Mouse (Mus musculus) B cell, adult 2 months (primary cell): Measurements from ENCODE around the gene Hjurp.

Experiments used
- DNase-seq, 2 experiments: peaks; one replicate each; pipeline ENCODE4 v3.0.0; 2022

The Hjurp gene

DNA sequence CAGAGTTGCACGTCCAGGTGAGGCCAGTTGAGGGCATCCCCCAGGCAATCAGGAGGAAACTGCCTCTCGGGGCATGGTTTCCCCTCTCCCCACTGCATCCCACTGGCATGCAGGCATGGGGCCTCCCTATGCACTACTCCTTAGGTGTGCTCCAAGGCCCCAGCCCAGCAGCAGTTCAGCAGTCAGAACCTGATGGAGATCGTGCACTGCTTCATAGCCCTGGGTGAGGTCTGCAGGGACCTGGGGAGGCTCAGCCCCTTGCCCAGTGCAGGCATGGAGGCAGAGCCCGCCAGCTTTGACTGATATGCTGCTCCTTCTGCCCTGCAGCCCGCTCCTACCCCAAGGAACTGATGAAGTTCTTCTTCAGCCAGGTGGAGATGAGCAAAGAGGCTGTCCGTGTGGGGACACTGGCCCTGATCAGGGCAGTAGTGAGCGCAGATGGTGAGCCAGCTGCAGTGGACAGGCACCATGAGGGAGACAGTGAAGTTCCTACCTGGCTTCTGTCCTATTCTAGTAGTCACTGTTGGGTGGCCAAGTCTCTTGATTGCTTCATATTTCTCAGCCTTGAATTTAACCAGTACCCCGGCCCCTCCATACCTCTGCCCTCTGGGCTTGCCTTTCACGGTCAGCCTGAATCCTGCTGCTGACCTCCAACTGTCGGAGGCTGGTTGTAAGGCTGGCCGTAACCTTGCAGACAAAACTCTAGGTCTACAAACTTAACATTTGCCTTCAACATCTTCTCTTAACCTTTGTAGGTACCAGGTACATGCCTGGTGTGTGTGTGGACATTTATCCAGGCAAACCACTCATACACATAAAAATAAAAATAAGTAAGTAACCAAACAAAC, 42.2 kb downstream of the Hjurp start:
- DNase-seq: no peak

DNA sequence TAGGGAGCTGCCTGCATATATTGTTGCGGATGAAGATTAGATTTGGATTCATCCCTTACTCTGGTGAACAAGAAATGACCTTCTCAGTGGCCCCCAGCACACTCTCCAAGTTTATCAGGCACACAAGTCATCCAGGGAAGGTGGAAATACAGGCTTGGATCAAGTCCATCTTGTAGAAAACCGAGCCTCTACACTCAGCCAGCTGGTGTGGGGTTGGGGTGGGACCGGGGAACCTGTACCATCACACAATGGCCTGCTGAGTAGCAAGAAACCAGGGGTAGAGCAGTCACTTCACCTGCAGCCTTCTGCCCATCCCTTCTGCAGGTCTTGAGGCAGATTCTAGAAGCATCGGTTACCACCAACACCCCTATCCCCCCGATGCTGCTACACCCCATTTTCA, 42.8 kb downstream of the Hjurp start:
- DNase-seq: no peak

DNA sequence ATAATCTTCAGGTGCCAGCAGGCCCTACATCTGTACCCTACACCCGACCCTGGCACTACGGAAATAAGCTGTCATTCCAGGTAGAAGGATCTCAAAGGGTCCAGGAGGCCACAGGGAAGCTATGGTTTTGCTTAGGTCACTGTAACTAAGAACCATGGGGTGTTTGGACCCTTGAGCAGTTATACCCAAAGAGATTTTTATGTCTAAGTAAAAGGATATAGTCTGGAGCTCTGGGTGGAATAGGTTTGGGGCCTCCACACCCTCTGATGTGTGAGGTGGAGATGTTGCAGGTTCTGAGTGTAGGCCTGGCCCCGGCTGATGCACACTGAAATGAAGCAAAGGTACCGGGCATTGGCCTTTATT, 43.2 kb downstream of the Hjurp start:
- DNase-seq: no peak

DNA sequence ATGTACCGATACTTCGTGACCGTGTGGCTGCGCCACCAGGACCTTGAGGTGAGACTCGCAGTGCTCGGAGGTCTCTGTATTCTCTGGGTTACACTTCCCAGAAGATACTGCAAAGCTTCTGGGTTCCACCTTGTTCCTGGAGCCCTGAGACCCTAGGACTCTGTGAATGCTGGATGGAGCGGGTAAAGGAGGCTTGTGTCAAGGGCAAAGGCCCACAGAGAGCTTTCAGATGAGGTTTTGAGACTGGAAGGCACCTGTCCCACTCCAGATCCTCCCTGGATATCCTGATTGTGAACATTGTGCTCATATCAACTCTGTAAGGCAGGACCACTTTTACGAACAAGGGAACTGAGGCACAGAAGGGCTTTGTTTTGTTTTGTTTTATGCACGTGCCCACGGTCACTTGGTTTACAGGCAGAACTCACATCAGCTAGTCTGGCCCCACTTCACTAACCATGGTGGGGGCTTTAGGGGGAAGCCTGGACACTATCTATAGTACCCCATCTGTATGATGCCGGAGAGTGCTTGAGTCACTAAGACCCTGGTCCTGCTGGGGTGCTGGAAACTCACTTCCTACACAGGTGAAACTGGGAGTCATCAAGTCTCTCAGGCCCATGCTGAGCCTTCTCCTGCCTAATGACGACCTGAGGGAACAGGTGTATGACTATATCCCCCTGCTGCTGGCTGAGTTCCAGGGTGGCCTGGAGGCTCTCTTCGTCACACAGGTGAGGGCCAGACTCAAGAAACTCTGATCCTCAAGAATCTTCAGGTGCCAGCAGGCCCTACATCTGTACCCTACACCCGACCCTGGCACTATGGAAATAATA, 43.8 kb downstream of the Hjurp start:
- DNase-seq: no peak

DNA sequence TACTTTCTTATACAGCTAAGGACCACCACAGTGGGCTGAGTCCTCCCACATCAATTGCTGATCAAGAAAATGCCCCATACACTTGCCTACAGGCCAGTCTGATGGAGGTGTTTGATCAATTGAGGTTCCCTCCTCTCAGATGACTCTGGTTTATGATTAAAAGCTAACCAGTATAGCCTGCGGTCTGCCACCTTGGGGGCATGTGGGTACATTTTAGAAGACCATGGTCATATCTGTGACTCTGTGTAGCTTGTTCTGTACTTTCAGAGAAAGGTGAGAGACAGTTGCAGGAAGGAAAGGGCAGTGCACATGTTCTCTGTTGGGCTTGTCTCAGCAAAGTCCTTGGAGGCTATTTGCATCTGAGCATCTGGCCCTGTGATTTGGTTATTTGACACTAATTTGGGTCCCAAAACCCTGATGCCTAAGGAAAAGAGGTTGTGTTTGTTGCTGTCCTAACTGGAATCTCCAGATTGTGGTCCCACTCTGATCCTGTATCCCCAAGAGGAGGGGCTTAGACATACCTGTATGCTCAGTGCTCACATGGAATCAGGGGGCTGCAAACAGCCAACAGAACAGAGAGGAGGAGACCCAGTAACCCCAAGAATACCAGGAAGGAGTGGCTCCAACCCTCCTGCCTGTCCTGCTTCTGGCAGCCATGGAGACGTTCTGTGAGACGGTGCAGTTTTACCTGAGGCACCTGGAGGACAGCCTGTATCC, 44.6 kb downstream of the Hjurp start:
- no peak for DNase-seq

DNA sequence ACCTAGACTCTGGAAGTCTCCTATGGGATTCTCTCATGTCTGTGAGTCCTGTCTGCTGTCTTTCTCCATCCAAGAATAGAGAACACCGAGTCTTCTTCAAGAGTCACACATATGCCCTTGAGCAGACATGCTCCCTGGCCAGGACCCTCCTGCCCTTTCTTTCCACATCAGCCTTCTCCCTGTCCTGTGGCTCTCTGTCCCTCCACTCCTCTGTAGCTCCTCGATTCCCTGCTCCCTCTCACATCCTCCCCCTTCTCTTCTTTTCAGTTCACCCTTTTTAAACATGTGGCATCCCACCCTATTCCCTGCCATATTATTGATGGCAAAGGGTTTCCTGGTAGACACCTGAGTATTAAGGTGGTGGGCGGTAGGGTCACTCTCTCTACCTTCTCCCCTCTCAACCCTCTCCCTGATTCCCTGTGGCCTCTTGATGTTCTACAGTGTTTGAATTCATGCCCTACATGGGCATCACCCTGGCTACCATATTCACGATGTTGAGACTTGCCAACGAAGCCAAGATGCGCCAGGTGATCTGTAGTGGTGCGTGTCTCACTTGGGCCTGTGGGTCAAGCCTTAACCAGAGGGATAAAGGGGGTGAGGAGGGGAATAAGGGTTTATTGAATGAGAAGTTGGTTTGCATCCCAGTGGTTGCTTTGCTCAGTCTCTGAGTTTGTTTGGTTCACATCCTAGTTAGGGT, 45.5 kb downstream of the Hjurp start:
- no peak for DNase-seq

DNA sequence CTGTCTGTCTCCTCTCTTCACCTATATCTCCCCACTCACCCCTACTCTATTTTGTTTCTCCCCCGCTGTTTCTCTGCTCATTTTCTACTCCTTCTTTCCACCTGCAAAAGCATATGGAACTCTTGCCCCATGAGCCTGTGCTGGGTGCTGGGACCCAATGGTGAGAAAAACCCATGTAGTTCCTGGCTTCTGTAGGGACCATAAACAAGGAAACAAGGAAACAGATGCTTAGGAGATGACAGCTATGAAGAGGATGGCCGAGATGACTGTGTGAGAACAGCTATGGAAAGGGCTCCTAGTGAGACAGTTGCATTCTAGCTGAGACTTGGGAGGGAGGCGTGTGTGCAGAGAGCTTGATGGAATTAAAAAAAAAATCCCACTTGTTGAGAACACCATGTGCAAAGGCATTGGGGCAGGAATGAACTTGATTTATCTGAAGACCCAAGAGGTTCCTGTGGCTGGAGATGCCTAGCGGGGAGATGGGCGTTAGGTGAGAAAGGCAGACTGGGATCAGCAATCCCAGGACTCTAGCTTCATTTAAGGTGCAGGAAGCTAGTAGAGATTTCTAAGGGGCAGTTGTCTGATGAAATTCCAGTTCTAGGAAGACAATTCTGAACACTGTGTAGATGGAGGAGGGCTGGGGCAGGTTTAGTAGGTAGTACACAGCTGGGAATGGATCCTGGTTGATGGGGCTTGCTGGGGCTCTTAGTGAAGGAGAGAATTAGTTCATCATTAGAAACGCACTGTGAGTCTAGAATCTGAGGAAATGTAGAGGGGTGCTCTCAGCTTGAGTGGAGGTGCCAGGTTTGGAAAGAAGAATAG, 46.2 kb downstream of the Hjurp start:
- DNase-seq: no peak

DNA sequence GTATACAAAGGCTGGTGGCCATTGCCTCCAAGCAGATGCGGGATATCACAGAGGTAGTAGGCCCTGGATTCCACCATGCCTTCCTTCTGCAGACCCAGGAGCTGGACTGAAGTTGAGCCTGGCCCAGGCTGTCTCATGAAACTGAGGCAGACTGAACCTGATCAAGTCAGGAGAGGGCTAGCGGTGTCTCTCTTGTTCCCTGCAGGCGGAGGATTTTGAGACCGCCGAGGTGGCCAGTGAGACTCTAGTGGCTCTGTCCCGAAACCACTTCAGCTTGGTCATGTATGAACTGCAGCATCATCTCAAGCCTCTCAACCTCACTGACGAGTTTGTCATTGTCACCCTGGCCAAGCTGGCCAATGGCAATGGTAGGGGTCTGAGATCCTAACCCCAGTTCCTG, 47.0 kb downstream of the Hjurp start:
- DNase-seq: no peak

DNA sequence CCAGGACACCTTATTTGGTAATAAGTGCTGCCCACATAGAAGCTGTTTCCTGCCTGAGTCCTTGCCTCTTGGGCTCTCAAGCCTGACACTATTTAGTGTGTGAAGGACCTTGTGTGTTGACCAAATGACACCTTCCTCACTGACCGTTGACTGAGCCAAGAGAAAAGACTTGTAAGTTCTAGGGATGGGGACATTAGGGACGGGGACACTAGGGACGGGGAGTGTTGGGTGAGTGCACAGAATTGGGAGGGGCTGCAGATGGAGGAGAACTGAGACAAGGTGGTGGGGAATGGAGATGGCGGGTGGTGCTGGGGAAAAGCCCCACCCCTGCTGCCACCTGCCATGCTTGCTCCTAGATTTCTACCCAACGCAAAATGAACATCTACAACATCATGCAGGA, 47.4 kb downstream of the Hjurp start:
- DNase-seq: no peak

DNA sequence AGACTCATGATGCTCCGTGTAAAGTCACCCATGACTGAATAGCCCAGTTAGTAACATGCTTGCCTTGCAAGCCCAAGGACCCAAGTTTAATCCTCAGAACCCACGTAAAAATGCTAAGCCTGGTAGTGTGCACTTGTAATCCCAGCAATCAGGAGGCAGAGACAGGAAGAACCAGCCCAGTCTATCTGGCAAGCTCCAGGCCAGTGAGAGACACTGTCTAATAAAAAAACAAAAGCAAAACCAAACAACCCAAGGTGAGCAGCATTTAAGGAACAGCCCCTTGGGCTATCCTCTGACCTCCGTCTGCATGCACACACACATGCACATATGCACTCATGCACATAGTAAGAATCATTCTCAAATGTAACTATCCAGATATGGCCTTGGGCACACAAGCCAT, 47.9 kb downstream of the Hjurp start:
- no peak for DNase-seq

DNA sequence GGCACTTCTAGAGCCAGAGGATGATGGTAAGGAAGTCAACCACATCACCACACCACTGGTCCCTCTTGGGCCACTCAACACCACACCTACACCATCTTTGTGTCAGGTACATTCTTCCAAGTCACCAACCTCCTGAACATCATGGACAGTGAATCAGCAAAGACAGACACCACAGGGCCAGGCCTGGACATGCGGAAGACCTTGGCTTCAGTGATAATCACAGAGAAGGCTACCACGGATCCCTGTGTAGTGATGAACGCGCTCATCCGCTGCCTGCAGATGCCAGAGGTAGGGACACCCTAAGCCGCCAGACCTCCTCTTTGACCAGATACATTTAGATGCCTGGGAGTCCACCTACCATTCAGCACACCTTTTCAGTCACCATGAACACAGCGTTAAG, 49.3 kb downstream of the Hjurp start:
- DNase-seq: no peak

DNA sequence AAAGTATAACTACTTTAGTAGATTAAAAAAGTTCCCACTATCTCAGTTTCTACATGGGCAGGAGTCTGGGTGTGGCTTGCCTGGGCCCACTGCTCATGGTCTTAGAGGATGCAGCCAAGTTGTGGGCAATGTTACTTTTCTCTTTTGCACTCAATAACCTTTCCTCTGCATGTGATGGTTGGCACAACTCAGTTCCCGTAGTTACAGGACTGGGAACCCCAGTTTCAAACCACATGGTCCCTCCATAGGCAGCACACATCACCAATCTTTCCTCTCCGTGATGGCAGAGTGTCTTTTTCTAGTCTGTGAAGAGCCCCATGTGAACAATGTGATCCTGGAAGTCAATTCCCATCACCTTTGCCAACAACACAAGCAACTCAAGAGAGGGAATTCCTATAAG, 50.0 kb downstream of the Hjurp start:
- no peak for DNase-seq

DNA sequence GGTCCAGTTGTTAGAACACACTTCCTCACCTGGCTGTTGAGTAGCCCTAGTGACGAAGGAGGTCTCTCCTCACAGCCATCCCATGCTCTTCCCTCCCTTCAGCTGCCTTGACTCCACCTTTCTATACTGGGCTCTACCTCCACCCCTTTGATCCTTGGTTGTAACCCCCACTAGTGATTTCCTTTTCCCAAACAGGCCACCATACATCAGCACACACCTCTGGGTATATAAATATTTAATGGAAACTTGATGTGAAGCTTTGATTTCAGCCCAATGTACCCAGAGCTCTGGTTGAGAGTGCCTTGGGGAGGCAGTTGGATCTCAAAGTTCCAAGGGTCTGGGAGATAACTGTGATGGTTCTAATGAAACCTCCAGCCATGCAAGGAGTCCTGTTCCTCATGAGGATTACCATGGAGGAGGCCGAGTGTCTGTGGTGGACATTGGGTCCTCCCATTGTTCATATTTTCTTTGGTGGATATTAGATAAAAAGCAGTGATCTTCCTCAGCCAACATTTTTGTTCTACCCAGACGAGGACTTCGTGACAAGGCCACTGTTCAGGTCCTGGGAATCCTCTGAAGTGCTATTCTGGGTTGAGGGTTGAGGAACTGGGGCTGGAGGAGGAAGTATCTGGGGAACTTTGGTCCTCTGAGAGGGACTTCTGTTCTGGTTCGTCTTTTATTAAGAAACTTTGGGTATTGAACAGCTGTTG, 50.6 kb downstream of the Hjurp start, which contains the start of gene Mroh2a:
Mroh2a (plus strand) TSS at position 317 of the 710 bp plus-strand sequence.
- DNase-seq: no peak

DNA sequence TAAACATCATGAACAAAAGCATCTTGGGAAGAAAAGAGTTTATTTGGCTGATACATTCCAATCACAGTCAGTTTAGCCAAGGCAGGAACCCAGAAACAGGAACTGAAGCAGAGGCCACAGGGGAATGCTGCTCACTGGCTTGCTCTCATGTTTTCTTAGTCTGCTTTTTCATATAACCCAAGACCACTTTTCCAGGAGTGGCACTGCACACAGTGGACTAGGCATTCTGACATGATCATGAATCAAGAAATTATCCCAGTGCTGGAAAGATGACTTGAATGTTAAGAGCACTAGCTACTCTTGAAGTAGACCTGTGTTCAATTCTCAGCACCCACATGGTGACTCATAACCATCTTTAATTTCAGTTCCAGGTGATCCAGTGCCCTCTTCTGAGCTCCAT, 51.7 kb downstream of the Hjurp start:
- DNase-seq: peak in 1 of 2 experiments; percentile 1

DNA sequence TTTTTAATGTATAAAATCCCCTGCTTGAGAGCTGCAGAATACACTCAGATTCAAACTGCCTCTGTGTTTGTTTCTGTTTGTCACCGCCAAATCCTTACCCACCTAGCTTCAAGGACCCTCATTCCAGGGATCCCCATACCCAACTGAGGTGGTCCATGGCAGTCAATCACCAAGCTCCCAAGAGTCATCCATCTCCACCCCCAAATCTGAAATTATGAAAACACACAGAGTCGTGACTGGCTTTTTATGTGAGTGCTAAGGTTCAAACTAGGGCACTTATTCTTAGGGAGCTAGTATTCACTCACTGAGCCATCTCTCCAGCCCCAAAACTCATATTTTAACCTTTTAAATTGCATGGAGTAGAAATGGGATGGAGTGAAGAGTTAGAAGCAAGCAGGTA, 52.1 kb downstream of the Hjurp start:
- peak in 1 of 2 experiments; percentile 2 for DNase-seq

DNA sequence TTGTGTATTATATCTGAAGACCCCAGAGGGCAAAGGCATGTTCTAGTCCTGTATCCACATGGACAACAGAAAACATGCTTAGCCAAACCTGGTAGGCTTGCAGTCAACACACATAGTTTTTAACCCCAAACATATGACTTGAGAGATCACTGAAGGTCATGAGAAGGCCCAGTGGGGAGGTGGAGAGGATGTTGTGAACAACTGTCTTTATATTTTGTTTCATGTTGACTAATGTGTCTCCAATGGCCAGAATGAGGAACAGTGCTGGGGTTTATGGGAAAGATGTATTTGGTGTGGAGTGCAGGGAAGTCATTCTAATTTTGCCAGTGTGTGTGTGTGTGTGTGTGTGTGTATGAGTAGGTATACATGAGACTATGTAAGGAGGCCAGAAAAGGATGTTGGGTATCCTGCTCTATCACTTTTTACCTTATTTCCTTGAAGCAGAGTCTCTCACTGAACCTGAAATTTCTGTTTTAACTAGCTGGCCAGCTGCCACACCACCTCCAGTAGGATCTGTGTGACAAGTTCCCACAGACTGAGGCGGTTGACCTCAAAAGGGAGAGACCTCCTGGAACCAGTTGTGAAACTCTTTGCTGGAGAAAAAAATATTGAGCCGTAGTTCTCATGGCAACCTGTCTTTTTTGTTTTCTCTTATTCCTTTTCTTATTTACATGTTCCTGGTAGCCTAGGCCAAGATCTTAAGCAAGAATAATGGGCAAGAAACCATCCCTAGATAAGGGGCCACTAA, 53.2 kb downstream of the Hjurp start:
- DNase-seq: no peak

DNA sequence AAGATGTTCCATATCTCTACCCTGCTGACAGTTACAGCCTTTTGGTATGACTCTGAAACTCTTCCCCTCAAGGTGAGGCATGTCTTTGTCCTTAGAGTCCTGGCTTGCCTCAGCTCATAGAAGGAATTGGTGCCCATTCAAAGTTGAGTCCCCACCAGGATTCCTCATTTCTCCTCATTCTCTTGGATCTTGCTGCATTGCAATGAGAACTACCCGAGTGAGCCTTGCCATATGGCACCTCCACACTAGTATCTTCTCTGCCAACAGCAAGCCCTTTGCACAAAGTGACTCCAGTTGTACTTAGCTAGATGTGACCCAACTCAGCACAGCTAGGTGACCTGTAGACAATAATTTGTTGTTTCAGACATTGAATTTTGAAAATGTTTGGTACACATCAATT, 53.8 kb downstream of the Hjurp start:
- DNase-seq: peak in 1 of 2 experiments; percentile 8

DNA sequence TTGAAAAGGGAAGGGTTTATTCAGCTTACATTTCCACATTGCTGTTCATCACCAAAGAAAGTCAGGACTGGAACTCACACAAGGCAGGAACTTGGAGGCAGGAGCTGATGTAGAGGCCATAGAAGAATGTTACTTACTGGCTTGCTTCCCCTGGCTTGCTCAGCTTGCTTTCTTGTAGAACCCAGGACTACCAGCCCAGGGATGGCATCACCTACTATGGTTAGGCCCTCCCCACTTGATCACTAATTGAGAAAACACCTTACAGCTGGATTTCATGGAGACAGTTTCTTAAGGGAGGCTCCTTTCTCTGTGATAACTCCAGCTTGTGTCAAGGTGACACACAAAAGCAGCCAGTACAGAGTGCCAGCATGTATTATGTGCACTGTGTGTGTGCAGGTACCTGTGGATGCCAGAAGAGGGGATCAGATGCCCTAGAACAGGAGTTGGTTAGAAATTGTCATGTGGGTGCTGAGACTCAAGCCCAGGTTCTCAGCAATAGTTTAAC, 54.4 kb downstream of the Hjurp start:
- DNase-seq: peak in 1 of 2 experiments; percentile 8

DNA sequence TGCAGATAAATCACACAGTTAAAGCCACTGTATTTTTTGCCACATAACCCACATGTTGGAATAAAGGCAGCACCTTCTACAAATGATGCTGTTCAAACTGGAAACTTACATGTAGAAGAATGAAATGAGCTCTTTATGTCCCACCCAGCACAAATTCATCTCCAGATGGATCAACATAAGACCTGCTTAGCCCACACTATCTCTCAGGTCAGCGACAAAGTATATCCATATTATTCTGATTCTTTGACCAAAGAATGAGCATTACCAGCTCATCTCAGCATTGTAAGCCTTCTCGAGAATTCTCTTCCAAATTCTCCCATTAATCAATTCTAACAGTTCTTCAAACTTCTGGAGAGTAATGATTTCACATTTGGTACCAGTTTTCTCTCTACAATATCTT, 55.2 kb downstream of the Hjurp start:
- DNase-seq: no peak

DNA sequence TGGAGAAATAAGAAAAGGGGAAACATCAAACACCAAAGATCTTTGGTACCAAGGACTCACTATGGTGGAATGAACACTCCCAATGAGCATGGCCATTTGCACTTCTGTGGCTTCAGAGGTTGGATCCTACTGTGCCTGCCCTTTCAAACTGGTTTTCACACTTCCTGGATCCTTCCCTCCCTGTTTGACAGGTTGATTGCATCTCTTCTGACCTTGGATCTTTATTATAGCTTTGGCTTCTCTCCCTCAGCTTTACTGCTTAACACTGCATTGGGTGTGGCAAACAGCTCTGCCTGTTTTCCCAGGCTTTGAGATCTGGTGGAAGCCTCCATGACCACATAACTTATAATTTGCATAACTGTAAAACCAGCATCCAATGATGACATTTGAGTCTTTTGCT, 57.1 kb downstream of the Hjurp start:
- DNase-seq: no peak
